Mouse (Mus musculus) olfactory bulb, adult 2 months (tissue): ENCODE measurements at regions not wholly inside any gene's neighbourhood (a gene's known extent, or its start where the extent isn't known, plus 50 kb on each side); places are given as distances from the start of the nearest gene placed in this dataset.

ENCODE experiments used
- CTCF ChIP-seq: fragments of 200-500 bp; IDR thresholded peaks from 2 replicates; pipeline ENCODE4 v1.5.1; 2012; ENCODE audit warnings: low read depth, mild to moderate bottlenecking, low read length, moderate library complexity; ENCODE audit not compliant: insufficient read depth
- POLR2A ChIP-seq: fragments of 200-500 bp; IDR thresholded peaks from 2 replicates; pipeline ENCODE4 v1.6.1; 2012; ENCODE audit warnings: mild to moderate bottlenecking, low read depth, low read length, moderate library complexity; ENCODE audit not compliant: insufficient read depth

DNA sequence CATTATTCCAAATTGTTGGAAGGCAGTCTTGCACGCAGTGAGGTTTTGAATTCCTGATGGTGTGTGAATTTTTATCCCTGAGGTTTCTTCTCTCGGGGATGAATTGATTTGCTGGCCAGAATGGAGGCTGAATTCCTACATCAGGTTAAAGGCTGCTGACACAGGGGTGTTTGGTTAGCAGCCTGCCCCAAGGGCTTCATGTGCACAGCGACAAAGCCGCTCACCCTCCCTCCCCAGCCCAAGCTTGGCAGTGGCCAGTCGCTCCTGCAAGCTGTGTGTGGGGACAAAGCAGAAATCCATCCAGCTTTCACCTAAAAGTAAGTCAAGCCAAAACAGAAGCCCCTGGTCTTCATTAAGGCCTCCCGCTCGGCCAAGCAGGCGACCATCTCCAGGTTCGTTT, 151.4 kb upstream of the Eomes start:
- TF ChIP-seq CTCF (no peak), POLR2A (no peak)
